Mouse (Mus musculus) kidney, adult 11 months (tissue): ENCODE measurements around the gene Olfr1564.
"Not testable (repeated sequence)": the region's sequence is repeated elsewhere in the genome, so short reads cannot be mapped to it uniquely, and the experiment has no call there.

Experiments
- DNase-seq: peaks from one replicate; pipeline ENCODE4 v3.0.0; 2022

Gene Olfr1564

GRCm38 (mm10) chr17:33221590-33221989 is at the start of gene Olfr1564:
Gene Olfr1564, minus strand, starts transcription at chr17:33221690.
- no peak for DNase-seq

- no peak for DNase-seq
Measured at GRCm38 (mm10) chr17:33268907-33269306, 47.4 kb upstream of the Olfr1564 start.

- DNase-seq = no peak
Measured at GRCm38 (mm10) chr17:33264376-33264775, 42.9 kb upstream of the Olfr1564 start, which contains the start of gene Olfr63. Gene Olfr63, plus strand, starts transcription at chr17:33264676.

- DNase-seq = not testable (repeated sequence)
Measured at GRCm38 (mm10) chr17:33255319-33255657, 33.8 kb upstream of the Olfr1564 start.

GRCm38 (mm10) chr17:33254530-33255318 is 33.2 kb upstream of the Olfr1564 start, which contains the start of gene Zfp955a:
Gene Zfp955a, minus strand, starts transcription at chr17:33255145.
- DNase-seq = not testable (repeated sequence)

GRCm38 (mm10) chr17:33236646-33237045 is 15.2 kb upstream of the Olfr1564 start:
- not testable (repeated sequence) for DNase-seq

GRCm38 (mm10) chr17:33191002-33191401 is 30.5 kb downstream of the Olfr1564 start, which contains the start of gene Olfr239:
Gene Olfr239, plus strand, starts transcription at chr17:33191302.
- not testable (repeated sequence) for DNase-seq

- DNase-seq = not testable (repeated sequence)
Measured at GRCm38 (mm10) chr17:33168147-33168546, 53.3 kb downstream of the Olfr1564 start, which contains the start of gene Olfr55. Gene Olfr55, plus strand, starts transcription at chr17:33168447.
